Mouse (Mus musculus): Measurements from ENCODE around the gene Rbfox2.

DNA sequence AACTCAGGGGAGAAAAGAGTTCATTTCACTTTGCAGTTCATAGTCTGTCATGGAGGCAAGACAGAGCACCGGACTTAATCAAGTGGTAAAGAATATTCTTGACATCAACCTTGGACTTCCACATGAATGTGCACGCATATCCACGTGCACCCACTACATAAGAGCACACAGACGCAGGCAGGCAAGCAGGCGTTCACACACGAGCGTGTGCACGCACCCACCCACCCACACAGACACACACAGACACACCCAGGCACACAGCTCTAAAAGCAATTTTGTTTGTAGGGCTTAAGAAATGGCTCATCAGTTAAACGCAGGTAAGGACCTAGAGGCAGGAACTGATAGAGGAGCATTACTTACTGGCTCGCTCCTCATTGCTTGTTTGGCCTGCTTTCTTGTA lies 172.3 kb downstream of the Rbfox2 start:
- TF ChIP-seq POLR2A (IDR thresholded peaks at IDR 0.05; ENCODE audit: low read depth, low read length) (no peak), CTCF (conservative IDR thresholded peaks at IDR 0.05; ENCODE audit: insufficient read depth, insufficient read length, low read depth, low read length) (no peak)
